Mouse (Mus musculus): ENCODE data around the gene Mast3.

The Mast3 gene

DNA sequence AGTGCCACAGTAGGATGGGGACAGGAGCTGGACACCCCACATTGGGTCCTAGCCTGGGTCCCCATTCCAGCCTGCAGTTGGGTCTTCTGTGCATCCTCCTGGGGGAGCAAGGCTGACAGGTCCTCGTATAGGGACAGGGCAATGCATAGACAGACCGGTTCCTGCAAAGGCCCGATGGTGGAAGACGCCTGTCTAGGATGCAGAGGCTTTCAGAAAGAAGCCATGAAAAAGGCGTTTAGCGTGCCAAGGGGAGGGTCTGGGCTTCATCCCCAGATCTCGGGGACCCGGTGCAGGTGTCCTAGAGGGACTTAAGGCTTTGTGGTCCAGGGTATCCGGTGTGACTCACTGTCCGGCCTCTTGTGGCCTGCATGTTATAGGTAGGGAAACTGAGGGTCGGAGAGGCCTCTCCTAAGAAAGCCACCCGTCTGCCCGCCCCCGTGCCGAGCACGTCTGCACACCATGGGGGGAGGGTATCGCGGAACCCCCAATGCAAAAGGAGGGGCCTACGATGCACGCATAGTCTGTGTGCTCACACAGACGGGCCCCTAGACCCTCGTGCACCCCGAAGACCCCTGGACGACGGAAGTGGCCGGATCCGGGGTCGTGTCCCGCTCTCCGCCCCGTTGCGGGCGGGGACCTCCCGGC, 28.9 kb downstream of the Mast3 start:
- no peak for DNase-seq

DNA sequence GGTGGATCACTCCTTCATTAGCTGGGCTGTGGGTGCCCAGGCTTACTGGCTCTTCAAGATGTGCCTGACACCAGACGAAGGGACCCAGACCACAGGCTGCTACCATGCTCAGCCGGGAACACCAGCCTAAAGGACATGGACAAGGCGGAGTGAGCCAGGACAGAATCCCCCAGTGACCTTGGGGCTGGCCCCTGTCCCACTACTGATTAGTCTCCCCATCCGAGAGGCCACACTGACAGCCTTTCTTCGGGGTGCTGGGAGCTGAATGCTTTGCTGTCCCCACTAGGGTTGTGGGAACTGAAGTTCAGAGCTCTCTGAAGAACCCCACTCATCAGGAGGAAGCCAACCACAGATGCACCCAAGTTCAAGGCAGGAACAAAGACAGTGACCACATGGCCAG, 29.6 kb downstream of the Mast3 start:
- no peak for DNase-seq

DNA sequence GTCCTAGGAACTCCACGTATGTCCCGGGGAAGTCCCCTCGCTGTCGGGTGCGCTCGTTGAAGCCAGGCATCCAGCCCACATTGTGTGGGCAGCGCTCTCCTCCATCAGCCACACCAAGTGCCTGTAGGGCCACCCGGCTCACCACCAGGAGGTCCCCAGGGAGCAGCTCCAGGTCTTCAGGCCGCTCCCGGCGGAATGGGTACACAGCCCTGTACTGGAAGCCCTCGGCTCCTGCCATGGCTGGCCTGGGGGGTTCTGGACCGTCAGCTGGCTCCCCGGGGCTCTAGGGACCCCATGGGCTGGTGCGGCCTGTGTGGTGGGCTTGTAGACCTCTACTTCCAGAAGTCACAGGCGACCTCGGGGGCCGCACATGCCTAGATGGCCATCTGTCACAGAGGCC, 30.1 kb downstream of the Mast3 start:
- DNase-seq = no peak

DNA sequence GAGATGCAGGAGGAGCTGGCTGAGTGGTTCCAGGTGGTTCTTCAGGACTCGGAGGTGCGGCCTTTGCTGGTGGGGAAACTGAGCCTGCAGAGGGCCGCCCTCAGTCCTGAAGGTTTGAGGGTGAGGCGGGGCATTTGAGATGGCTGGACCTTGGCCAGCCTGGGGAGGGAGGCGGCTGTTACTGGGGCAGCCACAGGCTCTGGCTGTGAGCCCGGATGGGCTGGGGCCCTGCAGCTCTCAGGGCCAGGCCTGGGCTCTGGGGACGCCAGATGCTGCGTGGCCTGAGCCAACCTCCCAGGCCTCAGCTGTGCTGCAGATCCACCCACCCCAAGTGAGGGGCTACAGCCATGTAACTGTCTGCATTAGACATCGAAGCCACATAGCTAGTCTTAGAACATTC, 31.0 kb downstream of the Mast3 start:
- DNase-seq = no peak

DNA sequence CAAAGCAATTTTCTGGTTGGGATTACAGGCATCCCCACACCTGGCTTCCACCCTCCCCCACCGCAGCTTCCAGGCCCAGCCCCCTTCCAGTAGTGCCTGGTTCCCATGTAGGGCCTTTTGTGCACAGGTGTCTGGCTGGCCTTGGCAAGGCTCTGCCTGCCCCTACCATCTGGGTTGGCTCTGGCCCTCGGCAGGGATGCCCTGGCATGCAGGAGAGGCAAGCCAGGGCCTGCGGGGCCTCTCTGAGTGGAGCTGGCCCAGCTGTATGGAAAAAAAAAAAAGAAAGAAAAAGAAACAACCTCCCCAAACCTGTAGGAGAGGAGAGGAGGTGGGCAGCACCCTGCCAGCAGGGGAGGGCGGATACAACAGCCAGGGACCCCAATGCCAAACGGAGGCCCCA, 31.4 kb downstream of the Mast3 start:
- DNase-seq = no peak

DNA sequence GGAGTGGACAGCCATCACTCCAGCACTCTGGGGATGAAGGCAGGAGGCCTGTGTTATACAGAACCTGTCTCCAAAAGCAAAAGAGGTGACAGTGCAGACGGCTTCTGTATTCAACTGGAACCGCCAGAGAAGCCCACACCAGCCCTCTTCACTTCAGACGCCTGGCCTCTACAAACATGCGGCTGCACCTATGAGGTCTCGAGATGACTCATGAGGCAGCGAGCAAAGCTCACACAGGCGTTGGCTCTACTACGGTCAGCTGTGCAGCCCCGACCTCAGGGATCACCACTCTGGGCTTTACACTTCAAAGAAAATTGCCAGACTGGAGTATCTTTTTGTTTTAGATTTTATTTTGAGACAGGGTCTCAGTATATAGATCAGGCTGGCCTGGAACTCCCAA, 32.0 kb downstream of the Mast3 start:
- no peak for DNase-seq

DNA sequence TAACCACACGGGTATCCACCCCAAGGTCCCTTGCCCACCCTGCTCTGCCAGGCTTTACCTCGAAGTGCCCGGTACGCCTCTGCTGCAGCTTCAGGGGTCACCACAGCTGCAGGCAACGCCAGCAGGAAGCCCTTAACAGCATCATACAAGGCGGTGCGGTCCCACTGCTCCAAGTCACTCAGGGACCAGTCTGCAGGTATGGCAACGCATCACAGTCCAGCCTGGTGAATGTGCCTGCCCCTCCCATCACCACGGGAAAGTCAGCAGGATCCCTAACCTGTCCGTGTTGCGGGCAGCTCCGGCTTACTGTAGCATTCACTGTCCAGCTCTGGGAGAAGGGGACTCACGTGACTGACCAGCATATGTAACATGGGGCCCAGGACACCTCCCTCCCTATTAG, 32.8 kb downstream of the Mast3 start:
- DNase-seq = no peak

DNA sequence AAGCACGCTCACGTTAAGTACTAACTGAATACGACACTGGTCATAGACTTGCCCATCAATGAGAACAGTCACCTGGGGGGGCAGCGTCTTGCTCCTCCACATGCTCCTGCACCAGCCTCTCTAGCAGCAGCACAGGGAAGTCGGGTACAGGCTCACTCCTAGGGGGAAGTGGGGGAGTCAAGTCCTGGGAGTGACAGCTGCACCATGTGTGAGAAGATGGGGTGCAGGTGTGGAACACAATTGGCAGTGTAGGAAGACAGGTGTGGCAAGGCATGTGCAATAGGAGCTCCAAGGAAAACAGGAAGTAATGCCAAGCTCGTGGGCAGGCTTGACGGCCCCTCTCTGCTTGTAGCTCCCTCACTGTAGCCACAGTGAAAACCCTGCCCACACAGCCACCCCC, 33.6 kb downstream of the Mast3 start:
- DNase-seq = no peak

DNA sequence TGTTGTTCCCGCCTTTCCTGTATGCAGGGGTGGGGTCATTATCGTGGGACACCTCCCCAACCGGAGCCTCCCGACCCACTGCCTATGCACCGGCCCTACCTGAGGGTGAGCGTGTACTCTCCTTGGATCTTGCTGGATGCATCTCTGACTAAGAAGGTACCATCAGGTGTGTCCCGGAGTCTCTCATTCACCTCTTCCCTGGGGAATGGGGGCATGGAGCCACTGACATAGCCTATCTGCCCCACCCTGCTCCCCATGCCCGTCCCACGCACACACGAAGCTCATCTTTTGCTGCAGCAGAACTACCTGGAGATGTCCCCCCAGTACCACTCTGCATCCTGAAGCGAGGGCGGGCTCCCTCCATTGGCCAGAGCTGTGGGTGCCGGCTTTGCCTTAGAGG, 34.1 kb downstream of the Mast3 start:
- DNase-seq = no peak

DNA sequence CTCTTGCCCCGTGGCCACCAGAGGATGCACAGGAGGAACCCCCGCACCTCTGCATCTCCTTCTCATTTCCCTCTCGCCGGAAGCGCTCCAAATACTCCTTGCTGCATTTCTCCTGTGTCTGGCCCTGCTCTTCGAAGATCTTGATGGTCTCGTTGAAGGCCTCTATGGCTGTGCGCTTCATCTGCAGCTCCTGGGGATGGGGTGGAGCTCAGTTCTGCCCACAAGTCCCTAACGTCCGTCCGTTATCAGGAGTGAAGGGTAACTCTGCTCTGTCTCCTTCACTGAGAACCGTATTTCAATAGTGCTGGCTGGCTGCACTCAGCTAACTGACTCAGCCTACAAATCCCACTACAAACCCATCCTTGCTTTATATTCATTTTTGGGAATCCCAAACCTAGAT, 35.0 kb downstream of the Mast3 start:
- DNase-seq = no peak

DNA sequence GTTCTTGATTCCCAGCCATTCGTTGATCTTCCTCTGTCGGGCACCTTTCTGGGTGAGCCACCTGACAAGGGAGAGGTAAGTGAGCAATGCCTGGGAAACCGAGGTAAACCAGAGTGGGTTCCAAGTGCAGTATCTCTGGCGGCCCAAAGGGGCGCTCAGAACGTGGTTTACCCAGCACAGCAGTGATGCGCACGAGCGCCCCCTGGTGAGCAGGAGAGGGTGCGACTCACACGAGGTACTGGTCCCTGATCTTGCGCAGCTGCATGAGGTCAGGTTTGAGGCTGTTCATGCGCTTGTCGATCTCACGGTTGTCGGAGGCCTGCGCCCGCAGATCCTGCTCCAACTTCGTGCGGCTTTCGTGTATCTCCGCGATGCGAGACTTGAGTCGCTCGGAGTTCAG, 35.5 kb downstream of the Mast3 start:
- DNase-seq = peak; percentile 99

DNA sequence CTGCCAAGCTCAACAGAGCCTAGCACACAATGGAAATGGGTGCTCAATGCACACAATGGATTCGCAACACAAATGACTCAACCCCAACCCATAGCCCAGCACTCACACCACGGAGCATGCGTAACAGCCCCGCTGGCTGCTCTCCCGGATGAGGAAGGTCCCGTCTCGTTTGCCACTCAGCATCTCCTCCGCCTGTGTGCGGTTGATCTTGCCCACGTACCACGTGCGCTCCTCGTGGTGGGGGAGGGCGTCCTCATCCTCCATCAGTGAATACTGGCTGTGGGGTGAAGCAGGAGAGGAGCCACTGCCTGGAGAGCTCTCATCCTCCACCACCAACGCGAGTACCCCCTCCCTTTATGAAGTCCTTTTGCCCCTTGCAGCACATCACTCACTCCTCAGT, 35.9 kb downstream of the Mast3 start:
- DNase-seq = no peak

DNA sequence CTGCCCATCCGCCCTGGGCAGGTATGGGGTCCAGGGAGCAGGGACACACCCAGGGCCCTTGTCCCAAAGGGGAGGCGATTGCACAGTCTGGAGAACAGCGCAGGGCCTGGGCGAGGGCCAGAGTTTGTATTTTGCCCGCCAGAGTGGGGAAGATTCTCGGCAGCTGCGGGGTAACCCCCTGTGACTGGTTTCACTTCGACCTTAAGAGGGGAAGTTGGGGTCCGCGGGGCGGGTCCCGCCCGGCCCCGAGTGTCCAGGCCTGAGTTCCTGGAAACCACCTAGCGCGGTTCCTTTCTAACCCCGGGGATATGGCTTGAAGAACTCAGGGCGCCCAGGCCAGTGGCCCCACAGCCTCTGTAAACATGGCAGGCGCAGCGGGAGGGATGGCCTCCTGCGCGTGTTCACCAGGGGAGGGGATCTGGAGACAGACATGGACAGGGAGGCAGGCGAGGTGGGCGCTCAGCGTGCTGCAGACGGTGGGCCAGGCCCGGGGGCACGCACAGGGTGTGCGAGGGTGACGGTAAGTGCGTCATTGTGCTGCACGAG, 36.5 kb downstream of the Mast3 start:
- DNase-seq = no peak

DNA sequence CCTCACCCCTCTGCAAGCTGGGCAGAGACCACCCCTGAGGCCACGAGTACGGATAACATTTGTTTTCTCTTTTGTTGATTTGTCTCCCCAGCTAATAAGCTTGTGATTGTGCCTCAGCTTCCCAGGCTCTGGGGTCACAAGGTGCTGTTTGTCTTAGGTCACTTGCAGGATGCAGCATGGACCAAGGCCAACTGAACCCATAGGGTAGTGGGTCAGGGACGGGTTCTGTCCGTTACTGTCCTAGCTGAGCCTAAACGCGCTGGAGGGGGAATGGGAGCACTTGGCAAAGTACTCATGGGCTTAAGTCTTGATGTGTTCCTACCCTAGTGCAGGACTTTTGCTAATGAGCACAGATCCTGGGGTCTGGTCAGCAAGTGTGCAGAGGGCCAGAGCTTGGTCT, 37.4 kb downstream of the Mast3 start:
- no peak for DNase-seq

DNA sequence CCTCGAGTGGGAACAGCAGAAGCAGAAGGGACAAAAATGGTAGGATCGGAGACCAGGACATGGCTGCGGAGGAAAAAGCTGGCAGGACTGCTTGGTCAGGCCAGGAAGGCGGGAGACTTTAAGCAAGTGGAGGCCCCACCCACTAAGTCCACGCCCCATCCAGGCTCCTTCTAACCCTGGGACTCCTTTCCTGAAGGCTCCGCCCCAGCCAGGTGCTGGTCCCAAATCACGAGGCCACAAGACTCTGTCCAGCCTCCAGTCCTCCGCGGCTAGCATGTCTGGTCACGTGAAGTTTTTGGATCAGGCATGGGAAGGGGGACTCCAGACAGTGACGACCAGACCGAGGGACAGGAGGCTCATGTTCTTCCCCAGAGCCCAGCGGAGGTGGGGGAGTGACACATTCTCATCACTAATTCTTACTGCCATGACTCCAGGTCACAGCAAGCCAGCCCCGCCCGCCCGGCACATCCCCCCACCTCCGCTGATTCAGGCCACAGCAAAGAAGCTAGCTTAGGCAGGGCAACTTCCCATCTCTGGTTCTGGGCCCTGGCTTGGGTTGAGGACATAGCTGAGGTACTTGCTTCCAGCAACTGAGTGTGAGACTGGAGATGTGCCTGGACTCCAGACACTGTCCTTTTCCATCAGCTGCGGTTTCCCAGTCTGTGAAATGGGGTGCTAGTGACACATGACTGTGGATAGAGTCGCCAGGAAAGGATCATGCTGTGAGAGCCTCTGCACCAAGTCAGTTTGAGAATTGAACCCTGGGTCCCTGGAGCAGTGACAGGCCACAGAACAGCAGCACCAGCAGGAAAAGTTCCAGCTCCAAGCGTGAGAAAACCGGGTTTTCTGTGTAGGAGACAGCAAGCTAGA, 38.0 kb downstream of the Mast3 start:
- no peak for DNase-seq

DNA sequence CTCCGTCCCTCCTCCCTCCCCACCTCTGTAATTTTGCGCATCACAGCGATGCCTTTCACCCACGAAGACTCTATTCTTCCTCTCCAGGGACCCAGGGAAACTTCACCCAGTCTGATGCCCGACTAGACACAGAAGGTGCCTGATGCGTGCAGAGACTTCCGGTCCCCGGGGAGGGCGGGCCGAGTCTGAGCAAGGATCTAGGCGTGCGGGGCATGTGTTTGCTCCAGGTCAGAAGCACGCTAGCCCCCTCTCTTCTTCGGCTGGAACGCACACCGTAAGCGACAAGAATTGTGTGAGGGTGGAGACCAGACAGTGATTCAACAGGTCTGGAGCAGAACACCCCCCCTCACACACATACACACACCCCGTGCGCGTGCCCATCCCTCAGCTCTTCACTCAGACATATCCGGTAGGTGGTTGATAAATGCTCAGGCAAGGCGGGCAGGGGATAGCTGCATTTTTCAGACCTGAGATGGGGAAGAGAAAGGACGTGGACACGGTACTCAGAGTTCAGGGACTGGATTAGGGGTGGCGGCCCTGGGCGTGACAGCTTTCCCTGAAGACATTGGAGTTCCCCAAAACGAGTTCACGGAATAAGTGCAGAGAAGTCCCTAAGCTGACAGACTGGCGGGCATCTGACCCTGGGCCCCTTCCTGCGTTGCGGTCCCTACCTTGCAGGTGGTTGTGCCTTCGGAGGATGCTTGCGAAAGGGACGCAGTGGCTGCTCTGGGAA, 38.9 kb downstream of the Mast3 start:
- peak; percentile 80 for DNase-seq

DNA sequence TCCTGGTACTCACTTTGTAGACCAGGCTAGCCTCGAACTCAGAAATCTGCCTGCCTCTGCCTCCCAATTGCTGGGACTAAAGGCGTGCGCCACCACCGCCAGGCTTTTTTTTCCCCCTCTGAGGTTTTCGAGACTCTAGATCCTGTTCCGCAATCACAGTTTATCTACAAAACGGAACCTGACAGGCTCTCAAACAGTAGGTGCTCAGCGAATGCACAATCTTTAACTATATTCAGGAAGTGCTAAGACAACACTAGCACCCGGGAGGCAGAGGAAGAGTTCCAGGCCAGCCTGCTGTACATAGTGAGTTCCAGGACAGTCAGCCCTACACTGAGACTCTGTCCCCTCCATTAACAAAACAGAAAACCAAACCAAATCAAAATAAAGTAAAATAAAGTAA, 39.5 kb downstream of the Mast3 start:
- no peak for DNase-seq

DNA sequence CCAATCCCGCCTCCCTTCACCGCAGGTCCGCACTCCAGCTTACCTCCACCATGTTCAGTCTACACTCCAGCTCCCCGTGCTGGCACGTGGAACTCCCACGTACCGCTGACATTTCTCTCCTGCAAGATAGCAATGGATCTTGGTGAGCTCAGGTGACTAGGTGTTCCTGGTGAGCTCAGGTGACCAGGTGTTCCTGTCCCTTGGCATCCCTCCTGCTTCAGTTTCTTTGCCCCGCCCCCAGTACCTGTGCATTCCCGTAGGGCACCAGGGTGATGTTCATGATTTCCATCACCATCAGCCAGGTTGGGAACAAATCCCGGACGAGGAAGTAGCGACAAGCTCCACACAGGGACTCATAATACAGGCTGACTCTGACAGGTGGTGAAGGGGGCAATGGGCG, 40.2 kb downstream of the Mast3 start:
- DNase-seq = no peak

DNA sequence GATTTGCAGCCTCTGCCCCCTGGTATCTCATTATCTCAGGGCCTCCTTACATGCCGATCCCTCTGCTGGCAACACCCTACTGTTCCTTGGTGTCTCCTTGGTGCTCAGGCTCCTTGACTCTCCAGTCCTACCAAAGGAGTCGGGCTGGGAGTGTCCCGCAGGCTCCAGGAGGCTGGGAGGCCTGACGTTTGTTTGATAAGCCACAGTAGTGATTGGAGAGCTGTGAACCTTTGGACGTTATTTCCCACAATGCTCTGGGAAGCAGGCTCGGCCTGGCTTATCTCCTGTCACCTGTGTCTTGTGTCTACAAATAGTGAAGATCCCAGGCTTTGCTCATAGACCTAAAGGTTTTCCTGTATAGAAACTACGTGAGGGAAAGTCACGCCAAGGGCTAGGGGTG, 40.8 kb downstream of the Mast3 start:
- DNase-seq = no peak

DNA sequence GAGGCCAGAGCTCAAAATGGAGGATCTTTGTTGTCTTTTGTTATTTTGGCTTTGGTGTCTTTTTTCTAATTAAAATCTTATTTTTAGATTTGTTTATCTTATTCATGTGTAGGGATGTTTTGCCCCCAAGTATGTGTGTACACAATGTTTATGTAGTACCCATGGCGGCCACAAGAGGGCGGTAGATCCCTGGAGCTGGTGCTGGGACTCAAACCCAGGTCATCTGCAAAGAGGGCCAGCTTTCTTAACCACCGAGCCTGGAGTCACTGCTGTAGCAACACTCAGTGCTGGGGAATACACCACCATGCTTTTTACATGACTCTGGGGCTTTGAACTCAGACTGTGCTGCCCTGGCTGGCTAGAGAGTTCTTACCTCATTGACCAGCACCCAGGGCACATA, 41.5 kb downstream of the Mast3 start:
- DNase-seq = peak; percentile 84

DNA sequence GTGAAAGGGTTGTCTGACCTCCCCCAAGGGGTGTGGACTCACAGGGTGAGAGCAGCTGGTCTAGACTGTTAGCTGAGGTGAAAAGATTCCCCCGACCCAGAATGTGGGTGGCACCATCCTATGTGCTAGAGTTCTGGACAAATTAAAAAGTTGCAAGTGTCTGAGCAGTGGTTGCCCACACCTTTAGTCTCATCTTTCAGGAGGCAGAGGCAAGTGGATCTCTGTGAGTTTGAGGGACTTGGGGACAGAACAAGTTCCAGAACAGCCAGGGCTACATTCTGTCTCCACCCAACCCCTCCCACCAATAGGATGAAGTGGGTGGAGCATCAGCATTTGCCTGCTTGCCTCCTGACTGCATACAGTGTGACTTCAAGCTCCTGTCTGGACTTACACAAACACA, 42.7 kb downstream of the Mast3 start:
- no peak for DNase-seq

DNA sequence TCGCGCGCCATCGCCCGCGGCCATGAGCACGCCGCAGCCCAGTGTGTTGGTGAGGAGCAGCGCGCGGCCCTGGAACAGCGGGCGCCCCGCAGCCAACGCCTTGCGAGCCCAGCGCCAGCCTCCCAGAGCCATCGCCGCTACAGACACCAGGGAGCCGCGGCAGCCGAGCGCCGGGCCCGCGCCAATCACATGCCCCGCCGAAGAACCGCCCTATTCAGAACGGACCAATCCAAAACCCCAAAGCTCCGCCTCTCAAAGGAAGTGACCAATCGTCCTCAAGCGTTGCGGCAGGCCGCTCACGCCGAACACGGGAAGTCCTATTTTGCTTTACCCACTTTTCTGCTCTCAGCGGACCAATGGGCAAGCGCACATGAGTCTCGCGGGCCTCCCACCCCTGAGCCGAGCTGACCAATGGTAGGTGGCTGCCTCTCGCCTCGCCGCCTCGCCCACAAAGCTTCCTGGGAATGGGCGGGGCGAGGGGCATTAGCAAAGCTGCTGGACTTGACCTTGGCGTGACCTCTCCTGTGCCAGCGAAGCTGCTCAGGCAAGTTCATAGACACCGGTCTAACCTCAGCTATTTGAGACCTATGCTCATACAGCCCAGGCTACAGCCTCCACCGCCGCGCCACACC, 44.0 kb downstream of the Mast3 start, which contains the start of gene Mpv17l2:
Gene Mpv17l2, minus strand, starts transcription at position 172 of the 632 bp plus-strand sequence.
- peak; percentile 95 for DNase-seq

DNA sequence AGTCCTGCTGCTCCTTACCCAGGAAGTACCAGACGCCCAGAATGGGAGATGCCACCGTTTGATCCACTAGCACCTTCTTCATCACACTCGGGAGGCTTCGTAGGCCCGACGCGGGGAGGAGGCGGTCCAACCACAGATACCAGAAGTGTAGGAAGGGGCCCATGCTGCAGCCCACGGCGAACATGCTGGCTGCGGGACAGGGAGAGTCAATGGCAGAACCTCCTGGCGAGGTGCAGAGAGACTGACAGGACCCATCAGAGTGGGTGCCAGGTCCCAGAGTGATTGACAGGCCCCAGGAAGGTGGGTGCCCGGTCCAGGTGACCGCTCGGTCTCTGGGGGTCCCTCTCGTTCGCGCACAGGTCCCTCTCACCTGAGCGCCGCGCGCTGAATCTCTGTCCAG, 44.5 kb downstream of the Mast3 start:
- DNase-seq = peak; percentile 54
